Mouse (Mus musculus) limb, embryonic 10.5 days (tissue): Measurements from ENCODE around the gene Cab39. TPM values are rescaled to one million over a fixed set of nuclear protein-coding genes. Genes with fewer than 3 reads are reported as not detected.

ENCODE experiments used
- DNase-seq: peaks from one replicate; pipeline ENCODE4 v3.0.0-alpha.2; 2017; ENCODE audit warnings: low spot score
- H3K27ac ChIP-seq: fragments of 300-500 bp; sonication (generic); 2 replicates; pipeline ENCODE4 v1.5.1; 2016; ENCODE audit warnings: mild to moderate bottlenecking
- H3K27me3 ChIP-seq: fragments of 300-500 bp; sonication (generic); 2 replicates; pipeline ENCODE4 v1.6.1; 2016; ENCODE audit warnings: low read depth, mild to moderate bottlenecking; ENCODE audit not compliant: poor library complexity, severe bottlenecking
- H3K36me3 ChIP-seq: fragments of 300-500 bp; sonication (generic); 2 replicates; pipeline ENCODE4 v1.6.1; 2016; ENCODE audit warnings: mild to moderate bottlenecking, moderate library complexity
- H3K4me1 ChIP-seq: fragments of 300-500 bp; sonication (generic); 2 replicates; pipeline ENCODE4 v1.6.1; 2016
- H3K4me3 ChIP-seq: fragments of 300-500 bp; sonication (generic); 2 replicates; pipeline ENCODE4 v1.5.1; 2016; ENCODE audit warnings: mild to moderate bottlenecking, moderate library complexity
- H3K9me3 ChIP-seq: fragments of 300-500 bp; sonication (generic); replicated peaks from 2 replicates; pipeline ENCODE4 v1.6.1; 2016; ENCODE audit warnings: mild to moderate bottlenecking
- WGBS: fragments of 180-500 bp; shearing (Covaris S2); methylation state at CpG from one replicate; pipeline ENCODE4 v1.1.7; 2016; 5-methylcytosine and 5-hydroxymethylcytosine counted together
- polyA plus RNA-seq: library from polyadenylated mRNA; unstranded; fragments of >200 nt; fragmentation: Nextera tagmentation; extraction: Ambion mirVana; gene quantifications from 2 replicates; pipeline ENCODE4 v1.2.1, GENCODE M21; 2016

Gene Cab39
- polyA plus RNA-seq, 1 experiment from 2014 or later, result 33.5 TPM

- Histone ChIP-seq H3K9me3 (no peaks in the 10 kb centered on the region), H3K27ac (no peak overlapping the region), H3K36me3 (no peaks in the 10 kb centered on the region), H3K27me3 (no peaks in the 10 kb centered on the region), H3K4me3 (no peak overlapping the region), H3K4me1 (no peaks in the 10 kb centered on the region)
- 81% methylated on average over 4 of the region's 4 CpGs for WGBS
- no peak for DNase-seq
Measured at GRCm38 (mm10) chr1:85764291-85764690, 28.9 kb upstream of the Cab39 start.

- no peaks in the 10 kb centered on the region for H3K27me3 ChIP-seq
- DNase-seq, result no peak
- no peak overlapping the region for H3K27ac ChIP-seq
- H3K36me3 ChIP-seq, result no peaks in the 10 kb centered on the region
- no peaks in the 10 kb centered on the region for H3K4me1 ChIP-seq
- no peak overlapping the region for H3K4me3 ChIP-seq
- no peaks in the 10 kb centered on the region for H3K9me3 ChIP-seq
- 75% methylated on average over 3 of the region's 3 CpGs for WGBS
Measured at GRCm38 (mm10) chr1:85766120-85766519, 27.1 kb upstream of the Cab39 start.

- H3K27me3 ChIP-seq, result no peaks in the 10 kb centered on the region
- H3K4me1 ChIP-seq, result no peaks in the 10 kb centered on the region
- WGBS, result 75% methylated on average over 1 of the region's 1 CpGs
- DNase-seq, result no peak
- no peaks in the 10 kb centered on the region for H3K36me3 ChIP-seq
- H3K4me3 ChIP-seq, result no peak overlapping the region
- no peaks in the 10 kb centered on the region for H3K9me3 ChIP-seq
- H3K27ac ChIP-seq, result no peak overlapping the region
Measured at GRCm38 (mm10) chr1:85767754-85768153, 25.5 kb upstream of the Cab39 start.

DNA sequence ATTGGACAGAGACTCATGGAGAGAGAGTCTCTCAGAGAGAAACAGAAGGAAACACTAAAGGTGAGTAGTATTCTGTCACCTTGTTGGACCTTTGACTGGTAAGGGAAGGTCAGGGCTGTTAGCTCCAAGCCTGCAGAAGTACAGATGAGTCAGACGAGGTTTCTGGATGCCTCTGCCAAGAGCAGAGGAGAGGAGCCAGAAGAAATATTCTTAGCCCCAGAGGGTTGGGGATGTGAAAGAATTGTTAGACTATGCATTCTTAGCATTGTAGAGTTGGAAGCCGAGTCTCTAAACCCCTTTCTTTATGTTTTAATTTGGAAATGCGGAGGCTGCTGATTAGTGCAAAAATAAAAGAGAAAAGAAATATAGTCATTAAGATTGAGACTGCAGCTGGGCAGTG is 21.3 kb upstream of the Cab39 start:
- DNase-seq, result no peak
- Histone ChIP-seq H3K4me3 (no peak overlapping the region), H3K4me1 (0 out of 2 replicates have a peak, but pooled peaks cover 2% of the 10 kb centered on the region), H3K9me3 (no peaks in the 10 kb centered on the region), H3K27me3 (no peaks in the 10 kb centered on the region), H3K27ac (no peak overlapping the region), H3K36me3 (no peaks in the 10 kb centered on the region)
- WGBS, result 88% methylated on average over 3 of the region's 3 CpGs

- 89% methylated on average over 7 of the region's 7 CpGs for WGBS
- H3K27me3 ChIP-seq, result no peaks in the 10 kb centered on the region
- no peak overlapping the region for H3K4me3 ChIP-seq
- no peak overlapping the region for H3K27ac ChIP-seq
- no peaks in the 10 kb centered on the region for H3K36me3 ChIP-seq
- no peaks in the 10 kb centered on the region for H3K9me3 ChIP-seq
- no peak for DNase-seq
- H3K4me1 ChIP-seq, result 0 out of 2 replicates have a peak, but pooled peaks cover 2% of the 10 kb centered on the region
Measured at GRCm38 (mm10) chr1:85775136-85775535, 18.1 kb upstream of the Cab39 start.

GRCm38 (mm10) chr1:85776154-85776553 is 17.1 kb upstream of the Cab39 start:
- no peaks in the 10 kb centered on the region for H3K9me3 ChIP-seq
- 48% methylated on average over 10 of the region's 10 CpGs for WGBS
- H3K4me1 ChIP-seq, result 0 out of 2 replicates have a peak, but pooled peaks cover 2% of the 10 kb centered on the region
- H3K27me3 ChIP-seq, result no peaks in the 10 kb centered on the region
- H3K27ac ChIP-seq, result no peak overlapping the region
- DNase-seq, result no peak
- H3K4me3 ChIP-seq, result no peak overlapping the region
- H3K36me3 ChIP-seq, result no peaks in the 10 kb centered on the region

- Histone ChIP-seq H3K4me3 (no peak within 1 kb of the TSS), H3K9me3 (no peaks in the 10 kb centered on the region), H3K27ac (no peak within 1 kb of the TSS), H3K4me1 (0 out of 2 replicates have a peak, but pooled peaks cover 2% of the 10 kb centered on the region), H3K36me3 (no peaks in the 10 kb centered on the region), H3K27me3 (no peaks in the 10 kb centered on the region)
- WGBS, result 90% methylated on average over 4 of the region's 4 CpGs
- no peak for DNase-seq
Measured at GRCm38 (mm10) chr1:85778436-85778835, 14.8 kb upstream of the Cab39 start, which contains the start of gene A630001G21Rik. Gene A630001G21Rik (minus strand): TSS chr1:85778643.

- 75% methylated on average over 3 of the region's 3 CpGs for WGBS
- Histone ChIP-seq H3K27ac (no peak overlapping the region), H3K4me3 (no peak overlapping the region), H3K27me3 (no peaks in the 10 kb centered on the region), H3K9me3 (no peaks in the 10 kb centered on the region), H3K4me1 (0 out of 2 replicates have a peak, but pooled peaks cover 2% of the 10 kb centered on the region), H3K36me3 (no peaks in the 10 kb centered on the region)
- no peak for DNase-seq
Measured at GRCm38 (mm10) chr1:85779012-85779411, 14.2 kb upstream of the Cab39 start.

DNA sequence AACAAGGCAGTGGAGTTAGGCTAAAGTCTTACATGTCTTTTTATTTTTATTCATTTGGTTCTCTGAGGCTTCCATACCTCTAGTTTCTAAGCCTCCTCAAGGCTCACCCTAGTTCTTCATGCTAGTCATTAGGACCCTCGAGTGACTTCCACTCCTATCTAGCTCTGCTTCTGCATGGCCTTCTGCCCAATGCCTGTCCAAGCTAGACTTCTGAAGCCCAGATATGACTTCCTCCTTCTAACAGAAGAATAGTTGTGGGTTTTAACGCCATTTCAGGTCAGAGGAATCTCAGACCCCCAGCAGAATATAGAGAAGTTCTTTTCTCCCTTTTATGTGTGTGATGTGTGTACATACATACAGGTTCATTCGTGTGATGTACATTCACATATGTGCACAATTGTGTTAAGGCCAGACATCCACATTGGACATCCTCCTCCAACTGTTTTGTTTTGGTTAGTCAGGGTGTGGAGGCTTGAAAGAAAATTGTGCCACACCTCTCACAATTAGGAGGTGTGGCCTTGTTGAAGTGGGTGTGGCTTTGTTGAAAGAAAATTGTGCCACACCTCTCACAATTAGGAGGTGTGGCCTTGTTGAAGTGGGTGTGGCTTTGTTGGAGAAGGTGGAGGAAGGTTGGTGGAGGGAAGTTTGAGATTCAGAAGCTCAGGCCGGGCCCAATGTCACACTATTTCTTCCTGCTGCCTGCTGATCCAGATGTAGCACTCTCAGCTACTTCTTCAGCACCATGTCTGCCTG is 13.6 kb upstream of the Cab39 start:
- WGBS, result 80% methylated on average over 4 of the region's 4 CpGs
- Histone ChIP-seq H3K4me1 (0 out of 2 replicates have a peak, but pooled peaks cover 2% of the 10 kb centered on the region), H3K9me3 (no peaks in the 10 kb centered on the region), H3K4me3 (no peak overlapping the region), H3K27ac (no peak overlapping the region), H3K36me3 (no peaks in the 10 kb centered on the region), H3K27me3 (no peaks in the 10 kb centered on the region)
- no peak for DNase-seq

GRCm38 (mm10) chr1:85790565-85790964 is 2.7 kb upstream of the Cab39 start:
- H3K27me3 ChIP-seq, result no peaks in the 10 kb centered on the region
- no peak overlapping the region for H3K27ac ChIP-seq
- no peak overlapping the region for H3K4me3 ChIP-seq
- no peaks in the 10 kb centered on the region for H3K9me3 ChIP-seq
- peaks cover 6% of the 10 kb centered on the region; the same call in 1 of the 2 replicates for H3K4me1 ChIP-seq
- 68% methylated on average over 3 of the region's 3 CpGs for WGBS
- peak; percentile 21 for DNase-seq
- no peaks in the 10 kb centered on the region for H3K36me3 ChIP-seq

DNA sequence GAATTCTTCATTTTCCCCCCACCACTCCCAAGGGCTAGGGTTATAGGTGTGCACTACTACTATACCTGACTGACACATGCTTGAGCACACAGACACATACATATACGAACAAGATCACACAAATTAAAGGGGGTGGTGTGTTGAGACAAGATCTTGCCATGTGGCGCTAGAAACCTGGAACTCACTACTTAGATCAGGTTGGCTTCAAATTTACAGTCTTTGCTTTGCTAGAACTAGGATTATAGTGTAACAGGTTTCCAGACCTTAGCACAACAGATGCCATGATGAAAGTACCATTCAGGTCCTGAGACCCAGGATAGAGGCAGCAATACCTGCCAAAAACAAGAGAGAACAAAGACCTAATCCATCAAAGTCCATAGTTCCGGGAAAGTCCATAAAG is 1.8 kb upstream of the Cab39 start:
- 92% methylated on average over 3 of the region's 3 CpGs for WGBS
- Histone ChIP-seq H3K4me3 (no peak overlapping the region), H3K4me1 (peaks cover 6% of the 10 kb centered on the region; the same call in 1 of the 2 replicates), H3K36me3 (peaks cover 8% of the 10 kb centered on the region), H3K27me3 (no peaks in the 10 kb centered on the region), H3K9me3 (no peaks in the 10 kb centered on the region), H3K27ac (no peak overlapping the region)
- peak; percentile 12 for DNase-seq

DNA sequence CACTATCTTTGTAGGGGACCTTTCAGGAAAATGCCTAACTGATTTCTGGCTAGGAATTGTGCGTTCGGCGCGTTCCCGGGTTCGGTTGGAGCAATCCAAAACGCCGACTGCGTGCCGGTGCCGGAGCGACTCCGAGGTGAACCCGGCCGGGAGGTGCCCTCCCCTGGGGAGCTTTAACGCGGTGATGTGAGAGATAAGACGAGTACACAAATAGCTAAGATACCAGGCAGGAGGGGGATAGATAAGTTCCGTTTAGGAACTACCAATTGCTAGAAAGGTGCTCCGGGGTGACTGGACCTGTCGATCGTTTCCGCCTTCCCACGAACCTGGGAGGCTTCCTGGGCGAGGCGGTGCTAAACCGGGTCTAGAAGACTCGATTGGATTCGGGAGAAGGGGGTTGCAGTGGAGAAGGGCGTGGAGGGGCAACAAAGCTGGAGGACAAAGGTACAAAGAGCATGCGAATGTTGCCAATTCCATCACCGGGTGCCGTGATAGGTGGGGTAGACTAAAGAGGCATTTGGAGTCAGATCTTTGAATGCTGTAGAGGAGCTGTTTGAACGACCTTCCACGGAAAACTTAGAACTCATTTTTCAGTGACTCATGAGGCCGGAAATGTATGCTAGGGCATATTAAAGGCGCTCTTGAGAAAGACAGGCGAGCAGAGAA is 998 bp downstream of the Cab39 start:
- peak overlapping the region; percentile 95 for H3K27ac ChIP-seq
- no peaks in the 10 kb centered on the region for H3K9me3 ChIP-seq
- H3K27me3 ChIP-seq, result no peaks in the 10 kb centered on the region
- peak overlapping the region; percentile 95 for H3K4me3 ChIP-seq
- DNase-seq, result peak; percentile 73
- under 1% methylated on average over 38 of the region's 38 CpGs for WGBS
- peaks cover 12% of the 10 kb centered on the region for H3K36me3 ChIP-seq
- peaks cover 6% of the 10 kb centered on the region; the same call in 1 of the 2 replicates for H3K4me1 ChIP-seq

DNA sequence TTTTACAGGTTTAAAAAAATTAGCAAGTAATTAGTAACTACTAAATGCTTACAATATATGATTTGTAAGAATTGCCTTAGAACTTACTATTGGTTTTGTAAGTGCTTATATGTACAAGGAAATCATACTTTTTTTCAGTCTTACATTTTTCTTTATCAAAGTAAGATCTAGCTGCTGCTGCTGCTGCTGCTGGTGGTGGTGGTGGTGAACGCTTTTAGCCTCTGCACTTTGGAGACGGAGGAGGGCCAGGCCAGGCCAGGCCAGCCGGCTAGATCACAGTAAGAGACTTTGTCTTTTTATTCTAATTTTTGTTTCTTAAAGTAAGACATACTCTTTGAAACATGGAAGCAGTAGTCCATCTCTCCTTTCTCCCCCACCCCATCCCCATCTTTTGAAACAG is 2.0 kb downstream of the Cab39 start:
- WGBS, result 81% methylated on average over 3 of the region's 3 CpGs
- peaks cover 12% of the 10 kb centered on the region for H3K36me3 ChIP-seq
- H3K4me3 ChIP-seq, result no peak overlapping the region
- no peaks in the 10 kb centered on the region for H3K9me3 ChIP-seq
- H3K27ac ChIP-seq, result no peak overlapping the region
- H3K27me3 ChIP-seq, result no peaks in the 10 kb centered on the region
- no peak for DNase-seq
- peaks cover 6% of the 10 kb centered on the region; the same call in 1 of the 2 replicates for H3K4me1 ChIP-seq
